Mouse (Mus musculus) brain, embryonic 14.5 days (tissue): ENCODE results near the gene Usp37.

Experiments
- CTCF ChIP-seq: fragments of 200-500 bp; IDR thresholded peaks from 2 replicates; pipeline ENCODE4 v1.5.1; 2012; ENCODE audit warnings: inconsistent platforms, mild to moderate bottlenecking, moderate library complexity, borderline replicate concordance; ENCODE audit not compliant: insufficient read depth, insufficient read length; ENCODE audit errors: extremely low read depth
- POLR2A ChIP-seq: fragments of 200-500 bp; IDR thresholded peaks from 2 replicates; pipeline ENCODE4 v1.6.1; 2012; ENCODE audit warnings: mild to moderate bottlenecking, inconsistent platforms, borderline replicate concordance; ENCODE audit not compliant: poor library complexity, insufficient read depth, insufficient read length, severe bottlenecking; ENCODE audit errors: extremely low read depth

- no peak for TF ChIP-seq POLR2A
- TF ChIP-seq CTCF: no peak
These were observed 154.2 kb downstream of the Usp37 start for GRCm38 (mm10) chr1:74389831-74390286.
